Mouse (Mus musculus): ENCODE results near the gene Myo9a.

Gene Myo9a

GRCm38 (mm10) chr9:59750267-59751065, at the start of gene Myo9a, which contains the start of gene Senp8:
Gene Myo9a, plus strand, starts transcription at chr9:59750896.
Gene Senp8, minus strand, starts transcription at chr9:59750710.
- DNase-seq (ENCODE audit: low read depth, low spot score) = peak; percentile 99

GRCm38 (mm10) chr9:59701094-59701493, 49.6 kb upstream of the Myo9a start:
- no peak for DNase-seq (ENCODE audit: low read depth, low spot score)

- DNase-seq (ENCODE audit: low read depth, low spot score) = no peak
Observed at GRCm38 (mm10) chr9:59703099-59703498, 47.6 kb upstream of the Myo9a start.

DNA sequence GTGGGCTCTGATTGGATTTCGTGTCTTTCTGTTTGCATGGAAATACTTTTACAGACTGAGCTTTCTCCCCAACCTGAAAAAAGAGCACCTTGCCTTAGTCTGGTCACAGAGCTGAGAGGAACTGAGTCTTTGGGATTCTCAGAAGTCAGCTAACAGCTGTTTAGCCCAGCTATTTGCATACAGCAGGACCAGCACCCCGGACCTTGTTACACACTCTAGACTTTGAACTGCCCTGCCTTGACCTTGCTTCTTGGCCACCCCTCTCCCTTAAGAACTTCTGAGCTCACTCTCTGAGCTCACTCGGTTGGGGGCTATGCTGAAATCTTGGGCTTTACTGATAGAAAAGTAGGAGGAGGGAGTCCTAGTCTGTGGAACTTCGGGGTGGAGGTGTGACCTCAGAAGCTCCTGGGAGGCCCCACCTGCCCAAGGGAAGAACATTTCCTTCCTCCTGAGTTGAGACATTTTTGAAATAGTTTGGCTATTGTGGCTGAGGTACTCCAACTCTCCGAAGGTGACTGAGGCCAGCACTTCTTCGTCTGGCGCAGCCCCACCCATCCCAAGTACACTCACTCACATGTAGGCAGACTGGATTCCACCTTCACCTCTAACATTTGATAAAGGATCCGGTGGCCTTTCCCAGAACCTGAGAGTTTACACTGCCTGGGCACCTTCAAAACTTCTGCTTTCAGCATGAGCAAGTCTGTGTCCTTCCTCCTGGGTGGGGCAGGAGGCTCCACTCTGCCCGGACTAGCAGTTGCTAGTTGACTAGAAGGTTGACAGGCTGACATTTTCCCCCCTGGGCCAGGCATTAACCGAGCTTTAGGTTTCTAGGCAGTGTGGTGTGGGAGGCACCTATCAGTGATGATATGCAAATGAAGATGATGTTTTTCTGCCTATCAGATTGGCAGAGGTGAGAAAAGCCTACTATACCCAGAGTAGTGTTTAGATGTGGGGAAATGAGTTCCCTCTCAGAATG, 43.6 kb upstream of the Myo9a start:
- DNase-seq (ENCODE audit: low read depth, low spot score) = peak; percentile 83

GRCm38 (mm10) chr9:59709225-59709624, 41.5 kb upstream of the Myo9a start:
- DNase-seq (ENCODE audit: low read depth, low spot score) = no peak

DNA sequence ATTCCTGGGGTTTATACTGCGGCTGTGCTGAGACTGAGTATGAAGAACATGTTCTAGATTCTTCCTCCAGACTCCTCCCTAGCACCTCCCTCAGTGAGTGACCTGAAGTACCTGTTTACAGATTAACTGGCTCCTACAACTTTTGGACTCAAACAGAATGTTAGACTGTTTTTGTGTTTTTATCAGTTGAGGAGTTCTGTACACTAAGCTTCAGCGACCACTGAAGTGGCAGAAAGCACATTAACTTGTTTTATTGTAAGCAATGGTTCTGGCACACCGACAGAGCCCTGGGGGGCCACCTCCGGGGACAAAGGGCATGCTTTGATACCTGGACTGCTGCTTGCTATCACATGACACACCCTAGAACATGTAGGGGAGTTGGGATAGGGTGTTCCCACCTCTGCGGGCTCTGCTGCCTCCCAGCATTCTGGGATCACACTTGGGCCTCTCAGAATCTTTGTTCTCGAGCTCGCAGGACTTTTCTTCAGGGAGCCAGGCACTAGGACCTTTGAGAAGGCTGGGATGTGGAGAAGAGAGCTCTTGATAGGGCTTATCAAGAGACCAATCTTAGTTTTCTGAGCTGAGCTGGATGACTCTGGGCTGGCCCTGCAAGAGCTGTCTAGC, 34.3 kb upstream of the Myo9a start:
- no peak for DNase-seq (ENCODE audit: low read depth, low spot score)

GRCm38 (mm10) chr9:59718237-59718636, 32.5 kb upstream of the Myo9a start:
- no peak for DNase-seq (ENCODE audit: low read depth, low spot score)

GRCm38 (mm10) chr9:59721144-59721543, 29.6 kb upstream of the Myo9a start:
- no peak for DNase-seq (ENCODE audit: low read depth, low spot score)

DNA sequence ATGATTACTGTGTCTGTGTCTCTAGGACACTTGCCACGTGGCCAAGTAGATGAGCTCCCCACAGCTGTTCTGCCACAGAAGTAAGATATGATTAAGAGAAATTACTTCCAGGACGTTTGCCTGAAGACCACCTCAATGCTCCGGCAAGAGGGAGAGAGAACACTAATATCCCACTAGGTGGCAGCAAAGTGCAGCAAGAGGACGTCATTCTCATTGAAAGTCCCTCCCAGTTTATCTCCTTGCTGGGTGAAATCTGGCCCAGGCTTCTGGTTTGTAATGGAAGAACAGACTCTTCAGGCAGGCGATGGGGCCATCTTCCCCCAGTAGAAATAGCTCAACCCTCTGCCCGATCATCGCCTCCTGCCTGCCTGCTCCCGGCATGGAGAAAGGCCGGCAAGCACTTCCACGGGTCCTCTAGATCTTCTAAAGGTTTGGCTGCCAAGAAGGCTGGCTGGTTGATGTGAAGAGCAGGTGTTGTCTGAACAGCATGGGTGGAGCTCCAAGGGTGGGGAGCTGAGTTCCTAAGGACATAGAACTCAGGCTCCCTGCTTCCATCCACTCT, 27.5 kb upstream of the Myo9a start:
- DNase-seq (ENCODE audit: low read depth, low spot score) = peak; percentile 90

DNA sequence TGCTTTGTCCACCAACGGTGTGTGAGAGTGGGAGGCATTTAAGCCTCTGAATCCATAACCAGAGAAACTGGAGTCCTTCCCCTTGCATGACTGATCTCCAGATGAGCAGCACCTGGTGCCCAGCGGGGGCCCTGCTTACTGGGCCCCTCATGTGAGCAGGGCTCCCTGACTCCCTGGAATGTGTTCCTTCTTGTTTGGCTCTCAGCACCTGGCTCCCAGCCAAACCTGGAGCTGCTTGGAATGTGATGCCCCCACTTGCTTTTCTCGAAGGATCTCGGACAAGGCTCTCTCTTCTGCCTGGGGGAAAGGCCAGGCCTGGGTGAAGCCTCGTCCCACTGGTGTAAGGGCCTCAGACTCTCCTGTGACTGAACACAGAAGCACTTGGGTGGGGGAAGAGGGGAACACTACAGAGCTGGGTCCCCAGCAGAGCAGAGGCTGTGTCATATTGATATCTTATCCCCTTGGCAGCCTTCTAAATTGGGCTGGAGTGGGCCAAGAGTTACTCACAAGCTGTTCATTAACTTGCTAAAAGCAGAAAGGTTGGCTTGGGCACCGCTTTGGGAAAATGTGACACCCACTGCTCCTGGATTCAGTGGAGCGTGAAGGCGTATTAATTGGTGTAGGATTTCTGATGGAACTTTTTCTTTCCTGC, 26.8 kb upstream of the Myo9a start:
- peak; percentile 54 for DNase-seq (ENCODE audit: low read depth, low spot score)

GRCm38 (mm10) chr9:59725515-59725914, 25.2 kb upstream of the Myo9a start:
- DNase-seq (ENCODE audit: low read depth, low spot score) = no peak

DNA sequence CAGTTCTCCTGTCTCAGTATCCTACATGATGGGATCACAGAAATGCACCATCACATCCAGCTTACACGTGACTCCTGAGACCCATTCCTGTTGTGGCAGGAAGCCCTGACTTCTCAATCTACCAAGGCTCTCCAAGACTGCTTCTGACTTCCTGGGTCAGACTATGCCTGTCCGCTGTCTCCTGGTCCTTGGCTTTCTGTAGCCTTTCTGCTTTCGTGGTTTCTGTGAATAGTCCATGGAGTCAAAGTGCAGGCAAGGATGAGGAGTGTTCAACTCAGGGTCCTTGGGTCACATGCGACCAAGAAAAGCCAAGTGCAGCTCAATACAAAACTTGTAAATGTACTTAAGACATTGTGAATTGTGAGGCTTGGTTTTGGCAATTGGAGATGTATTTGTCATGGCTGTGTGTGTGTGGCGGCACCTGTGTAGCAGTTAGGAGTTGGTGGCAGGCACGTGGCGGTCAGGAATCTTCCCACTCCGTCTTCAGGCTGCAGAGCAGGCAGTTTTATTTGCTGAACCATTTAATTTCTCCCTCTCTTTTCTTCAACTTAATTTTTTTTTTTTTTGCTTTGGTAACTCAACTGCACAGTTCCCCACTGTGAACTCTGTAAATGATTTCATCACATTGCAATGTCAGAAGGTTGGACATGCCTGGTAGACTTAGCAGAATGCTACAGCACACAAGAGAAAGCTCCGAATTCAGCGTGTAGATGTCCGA, 23.0 kb upstream of the Myo9a start:
- no peak for DNase-seq (ENCODE audit: low read depth, low spot score)

- no peak for DNase-seq (ENCODE audit: low read depth, low spot score)
Observed at GRCm38 (mm10) chr9:59731136-59731535, 19.6 kb upstream of the Myo9a start.

DNA sequence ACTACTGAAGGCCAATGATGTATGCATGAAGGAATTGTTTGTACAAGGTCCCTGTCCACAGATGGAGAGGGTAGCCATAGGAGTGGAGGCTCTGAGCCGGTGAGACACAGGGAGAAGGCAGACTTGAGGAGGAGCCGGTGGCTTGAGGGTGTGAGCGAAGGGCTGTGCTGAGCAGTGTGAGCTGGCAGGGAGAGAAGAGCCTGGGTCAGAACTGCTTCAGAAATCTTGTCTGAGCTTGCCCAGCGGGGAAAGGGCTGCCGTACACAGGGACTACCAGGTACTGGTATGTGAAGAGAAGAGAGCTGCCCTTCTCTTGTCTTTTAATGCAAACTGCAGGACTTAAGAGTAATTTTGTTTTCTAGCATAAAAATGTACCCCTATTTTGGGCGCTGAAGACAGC, 17.6 kb upstream of the Myo9a start:
- no peak for DNase-seq (ENCODE audit: low read depth, low spot score)

DNA sequence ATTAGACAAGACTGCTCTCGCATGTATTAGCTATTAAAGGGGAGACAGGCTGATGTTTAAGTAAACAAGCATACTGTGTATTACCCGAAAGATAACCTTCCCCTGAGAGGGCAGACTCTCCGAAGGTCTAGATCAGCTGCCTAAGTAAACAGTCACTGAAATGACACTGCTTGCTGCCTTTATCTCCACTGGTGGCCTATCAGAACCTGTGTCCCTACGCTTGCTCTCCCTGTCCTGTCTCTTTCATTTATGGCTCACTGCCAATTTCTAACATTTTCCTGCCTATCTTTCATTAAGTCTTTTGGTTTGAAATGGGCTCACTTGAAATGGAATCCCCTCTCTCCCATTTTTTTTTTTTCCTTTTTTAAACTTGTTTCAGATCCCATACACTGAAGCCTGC, 15.3 kb upstream of the Myo9a start:
- no peak for DNase-seq (ENCODE audit: low read depth, low spot score)

DNA sequence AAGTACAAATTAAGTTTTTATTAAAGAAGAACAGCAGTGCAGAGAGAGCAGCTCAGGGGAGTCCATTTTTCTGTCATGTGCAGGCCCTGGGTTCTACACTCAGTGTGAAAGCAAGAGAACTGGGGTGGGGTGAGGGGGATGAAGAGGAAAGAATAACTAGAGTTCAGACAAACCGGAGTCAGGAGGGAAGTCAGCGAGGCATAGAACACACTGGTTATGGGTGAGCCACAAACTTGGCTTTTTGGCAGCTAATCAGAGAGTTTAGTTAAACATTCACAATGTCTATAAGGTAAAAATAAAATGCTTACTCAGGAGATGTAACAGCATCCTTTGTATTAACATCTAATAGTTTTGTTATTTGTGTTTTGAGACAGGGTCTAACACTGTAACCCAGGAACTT, 10.1 kb upstream of the Myo9a start:
- DNase-seq (ENCODE audit: low read depth, low spot score) = no peak

DNA sequence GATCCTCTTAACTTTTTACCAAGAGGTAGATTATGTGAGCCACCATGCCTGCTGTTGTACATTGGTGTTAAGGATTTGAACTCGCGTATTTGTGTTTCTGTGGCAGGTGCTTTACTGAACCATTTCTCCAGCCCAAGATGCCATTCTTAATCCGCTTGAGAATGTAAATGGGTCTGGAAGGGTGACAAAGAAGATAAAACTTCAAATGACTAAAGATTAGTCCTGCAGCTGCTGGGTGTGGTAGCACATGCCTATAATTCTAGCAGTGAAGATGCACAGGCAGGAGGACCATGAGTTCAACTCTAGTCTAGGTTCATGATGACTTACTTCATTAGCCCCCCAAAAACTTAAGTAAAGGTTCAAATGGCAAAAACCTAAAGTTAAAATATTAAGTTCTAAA, 6.8 kb upstream of the Myo9a start:
- DNase-seq (ENCODE audit: low read depth, low spot score) = no peak

- DNase-seq (ENCODE audit: low read depth, low spot score) = no peak
Observed at GRCm38 (mm10) chr9:59748387-59748786, 2.3 kb upstream of the Myo9a start.

DNA sequence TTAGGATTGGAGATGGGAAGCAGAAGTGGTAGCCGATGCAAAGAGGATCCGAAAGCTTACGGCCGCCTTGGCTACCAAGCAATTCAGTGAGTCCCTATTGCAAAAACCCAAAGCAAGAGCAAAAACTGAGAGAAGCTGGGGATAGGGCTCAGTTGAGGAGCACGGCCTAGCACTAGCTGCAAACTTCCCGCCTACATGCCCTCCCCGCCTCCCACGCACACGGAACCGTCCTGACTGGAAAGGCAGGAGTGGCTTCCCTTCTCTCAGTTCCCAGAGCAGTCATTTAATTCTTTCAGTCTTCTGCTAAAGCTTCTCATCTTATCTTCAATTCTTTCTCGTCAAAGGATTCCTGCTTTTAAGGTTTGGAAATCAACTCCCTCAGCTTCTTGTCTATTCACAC, 1.7 kb upstream of the Myo9a start:
- peak; percentile 37 for DNase-seq (ENCODE audit: low read depth, low spot score)

DNA sequence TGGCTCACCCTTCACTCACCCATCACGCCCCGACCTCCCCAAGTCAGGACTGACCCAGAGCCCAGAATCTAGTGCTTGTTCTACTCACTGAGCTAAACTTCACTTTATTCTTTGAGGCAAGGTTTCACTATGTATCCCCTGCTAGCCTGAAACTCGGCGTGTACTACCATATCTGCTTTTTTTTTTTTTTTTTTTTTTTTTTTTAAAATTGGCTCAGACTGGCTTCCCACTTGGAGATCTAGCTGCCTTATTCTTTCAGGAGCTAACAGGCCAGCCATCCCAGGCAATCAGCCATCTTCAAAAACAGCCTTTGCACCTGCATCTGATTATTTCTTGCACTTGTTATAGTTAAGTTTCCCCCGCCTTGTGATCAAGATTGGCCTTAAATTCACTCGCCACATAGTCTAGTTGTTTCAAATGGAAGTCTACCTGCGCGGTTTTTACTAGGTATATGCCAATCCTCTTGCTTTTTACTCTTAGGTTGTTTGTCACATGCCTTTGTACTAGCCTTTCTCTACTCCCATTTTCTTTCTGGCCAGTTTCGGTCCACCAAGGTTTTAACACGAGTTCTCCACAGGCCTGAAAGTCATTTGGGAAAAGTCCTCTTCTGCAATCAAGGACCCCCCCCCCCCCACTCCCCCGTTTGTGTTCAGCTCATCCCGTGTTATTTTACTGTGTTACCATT, 973 bp upstream of the Myo9a start:
- DNase-seq (ENCODE audit: low read depth, low spot score) = peak; percentile 22

All from ZHBTc4 (cell line).